Mouse (Mus musculus): ENCODE data around the gene Kit. TPM values are rescaled to one million over a fixed set of nuclear protein-coding genes. Genes with fewer than 3 reads are reported as not detected.

The Kit gene
- polyA plus RNA-seq, 1 experiment, result 10.2 TPM

DNA sequence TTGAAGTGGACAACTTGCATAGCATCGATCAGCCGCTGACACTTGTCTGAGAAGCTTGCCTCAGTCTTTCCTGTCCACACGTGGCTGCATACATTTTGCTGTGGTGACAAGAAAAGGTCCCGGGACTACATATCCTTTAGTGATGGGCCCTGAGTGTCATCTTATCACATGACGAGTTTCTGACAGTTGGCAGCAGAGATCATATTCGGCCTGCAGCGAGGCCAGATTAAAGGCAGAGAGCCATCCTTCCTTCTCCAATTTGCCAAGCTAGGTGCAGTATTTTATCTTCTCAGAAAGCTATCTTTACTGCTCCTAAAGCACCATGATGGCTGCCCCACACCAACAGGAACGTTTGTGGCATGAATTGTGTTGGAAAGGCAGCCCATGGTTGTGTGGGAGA is 127.4 kb downstream of the Kit start:
- no peaks in the 10 kb centered on the region for H3K27me3 ChIP-seq (ENCODE audit: control insufficient read depth, insufficient read depth, low read length)
- H3K27ac ChIP-seq (ENCODE audit: control insufficient read depth, insufficient read depth, low read length), result no peak overlapping the region
- WGBS, result 96% methylated on average over 8 of the region's 8 CpGs
- DNase-seq, result no peak
- no peak overlapping the region for H3K4me3 ChIP-seq (ENCODE audit: control insufficient read depth, insufficient read depth, low read length)
- H3K4me1 ChIP-seq (replicated peaks; ENCODE audit: control insufficient read depth, insufficient read depth, low read length), result no peaks in the 10 kb centered on the region
- TF ChIP-seq POLR2A (IDR thresholded peaks at IDR 0.05; ENCODE audit: control insufficient read depth, extremely low read depth, insufficient read depth, low read length, poor library complexity) (no peak), CTCF (IDR thresholded peaks at IDR 0.05; ENCODE audit: borderline replicate concordance, control insufficient read depth, extremely low read depth, insufficient read depth, low read length, poor library complexity) (no peak)
- H3K36me3 ChIP-seq (ENCODE audit: control insufficient read depth, insufficient read depth, low read length), result no peaks in the 10 kb centered on the region

DNA sequence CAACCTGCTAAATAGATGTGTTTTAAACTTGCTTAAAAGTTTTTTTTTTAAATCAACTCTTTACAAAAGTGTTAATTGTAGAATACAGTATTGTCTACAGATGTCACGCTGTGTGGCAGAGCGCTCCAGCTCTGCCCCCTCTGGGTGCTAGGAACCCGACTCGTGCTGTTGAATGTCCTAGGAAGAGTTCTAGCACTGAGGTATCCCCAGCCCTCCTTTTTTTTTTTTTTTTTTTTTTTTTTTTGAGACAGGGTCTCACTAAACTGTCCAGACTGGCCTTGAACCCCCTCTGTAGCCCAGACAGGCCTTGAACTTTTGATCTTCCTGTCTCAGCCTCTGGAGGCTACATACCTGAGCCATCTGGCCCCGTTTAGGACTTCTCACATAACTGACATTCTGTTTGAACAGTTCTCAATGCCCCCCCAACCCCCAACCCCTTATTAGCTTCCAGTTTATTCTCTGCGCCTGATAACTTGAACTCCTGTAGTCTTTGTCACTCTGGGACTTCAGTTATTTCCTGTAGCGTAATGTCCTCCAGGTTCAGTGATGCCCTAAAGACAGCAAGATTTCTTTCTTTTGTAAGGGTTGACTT is 130.0 kb downstream of the Kit start:
- Histone ChIP-seq H3K36me3 (ENCODE audit: control insufficient read depth, insufficient read depth, low read length) (no peaks in the 10 kb centered on the region), H3K27me3 (ENCODE audit: control insufficient read depth, insufficient read depth, low read length) (no peaks in the 10 kb centered on the region), H3K27ac (ENCODE audit: control insufficient read depth, insufficient read depth, low read length) (no peak overlapping the region), H3K4me3 (ENCODE audit: control insufficient read depth, insufficient read depth, low read length) (no peak overlapping the region), H3K4me1 (replicated peaks; ENCODE audit: control insufficient read depth, insufficient read depth, low read length) (no peaks in the 10 kb centered on the region)
- 96% methylated on average over 7 of the region's 7 CpGs for WGBS
- no peak for TF ChIP-seq CTCF (IDR thresholded peaks at IDR 0.05; ENCODE audit: borderline replicate concordance, control insufficient read depth, extremely low read depth, insufficient read depth, low read length, poor library complexity)
- no peak for TF ChIP-seq POLR2A (IDR thresholded peaks at IDR 0.05; ENCODE audit: control insufficient read depth, extremely low read depth, insufficient read depth, low read length, poor library complexity)
- DNase-seq, result no peak

DNA sequence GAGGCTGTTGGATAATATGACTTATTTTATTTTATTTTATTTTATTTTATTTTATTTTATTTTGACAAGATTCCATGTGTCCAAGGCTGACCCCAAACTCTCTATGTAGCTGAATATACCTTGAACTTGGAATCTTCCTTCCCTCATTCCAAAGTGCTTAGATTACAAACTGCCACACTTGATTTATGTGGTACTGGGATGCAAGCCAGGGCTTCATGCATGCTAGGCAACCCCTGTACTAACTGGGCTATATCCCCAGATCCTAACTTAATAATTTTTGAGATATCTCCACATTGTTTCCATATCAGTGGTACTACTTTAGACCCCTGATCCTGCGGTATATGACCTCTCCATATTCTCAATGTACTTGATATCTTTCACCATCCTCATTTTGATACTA is 130.7 kb downstream of the Kit start:
- no peak overlapping the region for H3K27ac ChIP-seq (ENCODE audit: control insufficient read depth, insufficient read depth, low read length)
- TF ChIP-seq POLR2A (IDR thresholded peaks at IDR 0.05; ENCODE audit: control insufficient read depth, extremely low read depth, insufficient read depth, low read length, poor library complexity), result no peak
- TF ChIP-seq CTCF (IDR thresholded peaks at IDR 0.05; ENCODE audit: borderline replicate concordance, control insufficient read depth, extremely low read depth, insufficient read depth, low read length, poor library complexity), result no peak
- no peaks in the 10 kb centered on the region for H3K27me3 ChIP-seq (ENCODE audit: control insufficient read depth, insufficient read depth, low read length)
- no peaks in the 10 kb centered on the region for H3K4me1 ChIP-seq (replicated peaks; ENCODE audit: control insufficient read depth, insufficient read depth, low read length)
- DNase-seq, result no peak
- 100% methylated on average over 1 of the region's 1 CpGs for WGBS
- H3K36me3 ChIP-seq (ENCODE audit: control insufficient read depth, insufficient read depth, low read length), result no peaks in the 10 kb centered on the region
- no peak overlapping the region for H3K4me3 ChIP-seq (ENCODE audit: control insufficient read depth, insufficient read depth, low read length)

All from thymus, adult 2 months (tissue).